Mouse (Mus musculus) kidney, postnatal 10 days (tissue): Measurements from ENCODE around the gene Gm11011.

Source experiments
- DNase-seq: peaks from one replicate; pipeline ENCODE4 v3.0.0; 2021; ENCODE audit warnings: mixed read lengths

Gm11011 gene

GRCm38 (mm10) chr2:169586688-169587087, 857 bp downstream of the Gm11011 start:
- no peak for DNase-seq

- no peak for DNase-seq
These were observed 1.8 kb downstream of the Gm11011 start for GRCm38 (mm10) chr2:169585631-169586285.

DNA sequence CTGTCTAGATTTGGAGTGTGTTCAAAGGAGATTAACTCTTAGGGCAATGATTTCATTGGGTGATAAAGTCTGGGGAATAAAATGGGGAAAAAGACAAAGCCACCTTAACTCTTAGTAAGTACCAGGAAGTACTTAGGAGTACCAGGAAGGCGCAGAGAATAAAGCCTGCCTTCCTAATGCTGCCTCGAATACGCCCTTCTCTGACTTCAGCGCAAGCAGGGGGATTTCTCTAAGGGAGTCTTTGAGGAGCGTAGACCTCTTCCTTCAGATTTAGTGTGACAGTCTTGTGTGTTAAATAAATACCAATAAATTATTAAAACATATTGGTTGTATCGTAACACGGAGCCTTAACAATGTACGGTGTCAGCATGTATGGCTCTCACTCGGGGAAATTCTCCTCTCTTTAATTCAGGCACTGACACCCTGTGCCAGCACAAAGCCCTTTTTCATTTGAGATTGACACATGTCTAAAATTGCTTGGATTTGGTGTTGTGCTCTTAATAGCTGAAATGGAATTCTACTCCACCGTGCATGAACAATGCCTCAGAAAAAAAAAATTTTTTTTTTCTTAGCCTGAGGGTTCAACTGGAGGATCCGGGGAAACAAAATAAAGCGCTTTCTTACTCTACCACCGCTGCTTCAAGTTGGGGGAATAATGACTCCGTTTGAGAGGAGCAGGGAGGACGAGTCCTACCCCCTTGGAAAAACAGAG, 2.6 kb downstream of the Gm11011 start:
- DNase-seq: no peak

GRCm38 (mm10) chr2:169583476-169583875, 4.1 kb downstream of the Gm11011 start:
- DNase-seq: no peak

DNA sequence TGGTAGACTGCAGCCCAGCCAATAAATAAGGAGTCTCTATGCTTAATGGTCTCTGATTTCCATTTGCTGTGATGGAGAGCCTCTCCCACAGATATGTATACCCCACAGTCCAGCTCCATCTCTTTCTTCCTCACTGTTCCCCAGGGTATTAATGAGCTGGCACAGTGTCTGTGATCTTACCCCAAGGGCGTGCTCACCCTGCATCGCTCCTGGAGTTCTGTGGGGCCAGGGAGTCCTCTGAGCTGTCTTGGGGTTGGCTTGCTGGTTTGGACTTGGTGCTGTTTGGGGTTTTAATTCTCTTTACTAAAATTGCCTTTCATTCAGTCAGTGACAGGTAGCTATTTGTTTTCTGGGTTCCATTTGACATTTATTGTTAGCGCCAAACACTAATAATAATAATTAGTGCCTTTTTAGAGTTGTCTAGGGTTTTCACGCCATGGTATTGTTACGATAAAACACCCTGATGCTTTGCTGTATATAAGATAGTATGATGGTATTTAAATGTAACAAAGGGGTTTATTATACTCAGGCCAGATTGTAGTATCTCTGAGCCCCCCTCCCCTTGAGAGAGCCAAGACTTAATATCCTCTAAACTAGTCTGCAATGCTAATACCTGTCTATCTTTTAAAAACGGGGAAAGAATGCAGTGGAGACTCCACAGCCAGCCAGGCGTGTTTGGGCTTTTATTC, 9.9 kb downstream of the Gm11011 start:
- DNase-seq: no peak

GRCm38 (mm10) chr2:169570063-169570462, 17.5 kb downstream of the Gm11011 start:
- no peak for DNase-seq

DNA sequence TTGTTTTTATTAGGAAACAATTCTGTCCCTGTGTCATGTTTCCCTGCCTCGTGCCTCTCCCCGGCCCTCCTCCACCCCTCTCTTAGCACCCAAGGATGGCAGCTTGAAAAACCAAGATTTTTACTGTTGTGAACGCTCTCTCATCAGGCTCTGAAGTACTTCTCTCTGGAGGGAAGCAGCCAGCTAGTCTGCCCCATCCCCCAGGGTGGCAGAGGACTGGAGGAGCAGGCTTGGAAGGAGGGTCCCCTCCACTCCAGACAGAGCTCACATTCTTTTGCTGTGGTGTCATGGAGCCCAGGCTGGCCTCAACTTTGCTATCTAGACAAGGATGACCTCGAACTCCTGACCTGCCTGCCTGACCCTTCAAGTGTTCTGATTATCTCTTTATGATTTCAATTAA, 21.4 kb downstream of the Gm11011 start:
- no peak for DNase-seq

DNA sequence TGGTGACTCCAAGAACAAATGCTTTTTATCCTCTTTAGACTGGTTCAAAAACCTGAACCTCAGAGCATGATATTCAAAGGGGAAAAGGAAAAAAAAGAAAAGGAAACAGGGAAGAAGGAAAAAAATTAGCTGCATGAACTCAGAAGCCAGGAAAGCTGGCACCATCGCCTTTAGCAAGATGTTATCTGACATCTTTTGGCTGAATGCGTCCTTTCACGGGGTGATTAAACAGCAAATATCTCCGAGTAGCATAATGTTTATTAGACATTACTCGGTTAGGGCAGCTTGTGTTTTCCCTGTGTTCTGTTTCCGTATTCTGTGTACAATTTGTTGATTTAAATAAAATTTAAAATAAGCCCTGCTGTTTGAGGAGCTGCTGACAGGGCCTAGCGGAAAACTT, 21.8 kb downstream of the Gm11011 start:
- DNase-seq: no peak

DNA sequence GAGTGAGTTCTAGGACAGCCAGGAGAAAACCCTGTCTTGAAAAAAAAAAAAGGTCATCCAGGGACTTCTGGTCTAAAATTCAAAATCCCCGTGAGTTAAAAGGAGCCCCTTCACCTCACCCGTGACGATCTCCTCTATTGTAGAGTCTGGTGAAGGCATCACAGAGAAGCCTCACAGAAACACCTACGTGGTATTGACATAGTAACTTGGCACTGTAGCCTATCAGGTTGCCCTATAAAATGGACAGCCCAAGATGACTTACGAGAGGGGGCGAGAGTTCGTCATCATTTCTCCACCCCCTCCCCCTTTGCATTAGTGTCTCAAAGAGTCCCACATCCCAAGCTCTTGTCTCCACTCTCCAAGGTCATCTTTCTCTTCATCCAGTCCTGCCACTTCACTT, 41.9 kb downstream of the Gm11011 start:
- no peak for DNase-seq

DNA sequence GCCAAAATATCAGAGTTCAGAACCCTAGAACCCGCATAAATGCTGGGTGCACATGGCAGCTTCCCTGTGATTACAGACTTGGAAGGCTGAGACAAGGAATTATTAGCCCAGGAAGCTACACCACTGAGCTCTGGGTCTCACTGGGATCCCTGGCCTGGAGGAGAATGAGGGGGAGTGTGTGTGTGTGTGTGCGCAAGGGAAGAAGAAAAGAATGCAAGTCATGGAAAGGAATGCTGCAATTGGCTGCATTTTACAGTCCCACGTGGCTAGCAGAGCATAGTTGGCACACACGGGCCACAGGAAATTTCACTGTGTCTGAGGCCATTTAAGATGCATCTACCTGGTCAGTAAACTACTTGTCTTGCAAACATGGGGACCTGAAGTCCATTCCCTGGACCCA, 48.6 kb downstream of the Gm11011 start:
- DNase-seq: peak; percentile 41
